ENCODE assay signal across 16 mouse cellular contexts in genomic region chr4:124537681-124538080, GRCm38 (mm10).
"Had no signal": no experiment of that assay in that cellular context is flagged by ENCODE, and none has a peak within 500 bp of the region (broad histone marks: within the 10 kb centered on the region; RNA-seq: fewer than 3 reads in every experiment).

No protein-coding gene starts in this region.

- H3K4me1 ChIP-seq: limb, embryonic 12.5 days; limb, embryonic 15.5 days; megakaryocyte, embryonic 14.5 days had no signal

- H3K9me3 ChIP-seq: limb, embryonic 12.5 days; limb, embryonic 15.5 days; megakaryocyte, embryonic 14.5 days; midbrain, embryonic 12.5 days had no signal

- H3K4me3 ChIP-seq: limb, embryonic 12.5 days; limb, embryonic 15.5 days; megakaryocyte, embryonic 14.5 days; midbrain, embryonic 12.5 days had no signal

- H3K36me3 ChIP-seq: limb, embryonic 12.5 days; limb, embryonic 15.5 days; midbrain, embryonic 12.5 days had no signal

- DNase-seq: kidney, adult 9 months; kidney, postnatal 14 days; kidney, postnatal 4 days; left cerebral cortex, postnatal 4 days; liver, postnatal 0 days; lung, embryonic 14.5 days; thymus, adult 18-20 months; thymus, postnatal 36 days had no signal

- ATAC-seq: liver, postnatal 0 days; lung, postnatal 0 days; midbrain, embryonic 16.5 days had no signal

- H3K9ac ChIP-seq: limb, embryonic 12.5 days; limb, embryonic 15.5 days; liver, embryonic 14.5 days; liver, postnatal 0 days; lung, embryonic 14.5 days; midbrain, embryonic 12.5 days had no signal

- H3K4me2 ChIP-seq: limb, embryonic 12.5 days; limb, embryonic 15.5 days; liver, embryonic 11.5 days; lung, embryonic 14.5 days; midbrain, embryonic 12.5 days had no signal

- H3K27ac ChIP-seq: limb, embryonic 12.5 days; limb, embryonic 15.5 days; liver, embryonic 14.5 days; midbrain, embryonic 12.5 days had no signal

- H3K27me3 ChIP-seq: limb, embryonic 12.5 days; limb, embryonic 15.5 days had no signal
